Mouse (Mus musculus) cerebellum, postnatal 36 days (tissue): ENCODE measurements around the gene Nup188.

Experiments used
- DNase-seq, 2 experiments: peaks; one replicate each; pipeline ENCODE4 v3.0.0; 2021 to 2022; ENCODE audit warnings: mixed read lengths in 2 of 2

The Nup188 gene

DNA sequence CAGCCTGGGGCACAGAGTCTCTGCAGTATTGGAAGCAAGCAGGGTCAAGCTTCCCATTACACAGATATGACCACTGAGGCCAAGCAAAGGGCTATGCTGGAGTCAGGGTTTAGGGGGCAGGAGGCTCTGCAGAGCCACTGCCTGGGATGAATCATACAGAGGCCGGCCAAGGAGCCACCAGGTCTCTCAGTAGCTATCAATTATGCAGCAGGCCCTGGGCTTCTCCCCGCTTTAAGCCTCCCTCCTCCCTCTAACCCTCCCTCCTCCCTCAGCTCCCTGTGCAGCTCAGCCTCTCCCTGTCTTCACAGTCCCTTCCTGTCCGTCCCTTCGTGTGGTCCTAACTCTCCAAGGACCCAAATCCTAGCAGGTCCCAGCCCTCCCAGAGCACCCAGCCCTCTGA lies 70.1 kb downstream of the Nup188 start:
- no peak for DNase-seq

DNA sequence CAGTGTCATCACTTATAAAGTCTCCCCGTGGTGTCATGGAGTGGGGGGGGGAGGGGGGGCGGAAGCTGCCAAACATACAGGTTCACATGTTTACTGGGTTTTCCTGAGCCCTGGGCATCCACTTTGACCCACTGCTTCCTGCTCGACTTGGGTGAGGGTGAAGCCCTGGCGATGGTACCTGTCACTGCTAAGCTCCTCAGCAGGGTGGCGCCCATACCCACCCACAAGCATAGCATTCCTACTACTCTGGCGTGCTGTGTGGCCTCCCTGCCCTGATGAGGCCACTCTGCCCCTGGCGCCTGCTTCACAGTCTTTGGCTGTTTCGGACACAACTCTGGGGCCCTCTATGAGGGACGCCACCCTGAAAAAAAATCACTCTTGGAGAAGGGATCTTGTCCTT lies 70.7 kb downstream of the Nup188 start:
- DNase-seq: no peak

DNA sequence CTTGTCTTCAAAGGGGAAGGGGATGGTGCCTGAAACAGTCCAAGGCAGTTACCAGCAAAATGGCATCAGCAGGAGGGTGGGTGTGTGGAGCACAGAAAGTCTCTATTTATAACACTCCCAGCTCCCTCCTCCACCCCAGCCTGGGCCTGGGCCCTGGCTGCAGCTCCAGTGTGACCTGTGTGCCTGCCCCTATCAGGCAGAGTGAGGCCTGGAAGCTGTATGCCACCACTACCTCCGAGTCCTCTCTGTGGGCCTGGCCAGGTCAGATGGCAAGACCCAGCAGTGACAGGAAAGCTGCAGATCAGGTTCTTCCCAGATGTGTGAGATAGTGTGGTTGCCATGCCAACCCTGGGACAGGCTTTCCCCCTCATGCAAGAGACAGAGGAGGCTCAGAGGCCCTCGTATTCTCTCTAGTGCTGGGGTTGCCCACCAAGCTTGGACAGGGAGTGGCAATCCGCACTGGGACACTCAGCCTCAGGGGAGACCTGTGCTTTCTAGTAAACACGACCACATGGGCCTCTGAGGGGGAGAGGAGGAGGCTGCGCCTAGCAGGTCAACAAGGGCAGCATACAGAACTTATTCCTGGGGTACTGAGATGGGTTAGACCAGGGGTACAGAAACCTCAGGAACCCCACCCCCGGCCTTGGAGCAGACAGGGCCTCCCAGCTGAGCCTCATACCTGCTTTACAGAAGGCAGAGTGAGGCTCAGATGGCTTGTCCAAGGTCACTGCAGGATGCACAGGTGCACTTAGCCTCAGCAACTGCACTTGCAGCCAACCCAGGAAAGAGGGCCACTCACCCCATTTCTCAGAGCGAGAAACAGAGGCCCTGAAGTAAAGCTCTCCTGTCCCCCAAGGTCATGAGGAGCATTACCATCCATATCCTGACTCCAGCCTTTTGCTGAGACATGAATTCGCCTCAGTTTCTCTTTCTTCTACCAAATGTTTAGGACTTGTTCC lies 71.6 kb downstream of the Nup188 start:
- DNase-seq: peak; percentile 49 to 53

DNA sequence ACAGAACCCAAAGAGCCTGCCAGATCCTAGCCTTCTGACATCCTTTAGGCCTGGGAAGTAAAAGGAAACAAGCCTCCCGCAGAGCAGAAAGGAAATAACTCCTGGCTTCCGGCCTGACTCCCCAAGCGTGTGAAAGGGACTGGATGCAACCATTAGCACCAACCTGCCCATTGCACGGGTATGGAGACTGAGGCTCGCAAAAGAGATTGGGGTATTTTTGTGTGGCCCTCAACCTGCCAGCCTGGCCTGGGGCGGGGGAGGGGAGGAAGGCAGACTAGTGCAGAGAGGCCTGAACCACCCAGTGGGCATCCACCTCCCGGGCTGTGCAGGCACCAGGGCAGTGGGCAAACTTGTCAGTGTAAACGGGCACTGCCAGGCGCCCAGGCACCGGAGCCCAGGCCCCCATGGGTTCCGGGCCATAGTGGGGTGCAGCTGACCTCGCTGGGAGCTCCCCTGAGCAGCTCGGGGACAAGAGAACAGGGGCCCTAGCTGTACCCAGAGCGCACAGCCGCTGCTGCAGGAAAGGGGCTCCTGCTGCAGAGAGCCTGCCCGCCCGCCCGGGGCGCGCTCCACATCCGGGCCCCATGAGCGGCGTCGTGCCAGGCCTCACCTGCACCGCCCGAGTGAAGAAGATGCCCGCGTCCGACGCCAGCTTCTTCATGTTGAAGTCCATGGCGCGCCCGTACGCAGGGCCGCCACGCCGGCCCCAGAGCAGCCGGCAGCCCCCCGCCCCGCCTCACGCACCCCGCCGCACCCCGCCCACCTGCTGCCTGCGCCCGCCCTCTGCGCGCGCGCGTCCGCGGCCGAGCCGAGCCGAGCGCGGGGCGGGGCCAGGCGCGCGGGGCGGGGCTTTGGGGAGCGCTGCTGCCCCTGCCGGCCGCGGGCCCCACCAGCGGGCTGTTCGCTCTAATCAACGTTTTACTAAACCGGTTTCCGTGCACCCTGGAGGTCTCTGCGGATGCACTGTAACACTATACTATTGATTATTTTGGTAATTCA lies 72.6 kb downstream of the Nup188 start, which contains the start of gene Sh3glb2:
Gene Sh3glb2 (minus strand): TSS at position 805 of the 999 bp plus-strand sequence.
- peak; percentile 87 to 90 for DNase-seq

GRCm38 (mm10) chr2:30360626-30361025 lies 74.4 kb downstream of the Nup188 start:
- DNase-seq: no peak

DNA sequence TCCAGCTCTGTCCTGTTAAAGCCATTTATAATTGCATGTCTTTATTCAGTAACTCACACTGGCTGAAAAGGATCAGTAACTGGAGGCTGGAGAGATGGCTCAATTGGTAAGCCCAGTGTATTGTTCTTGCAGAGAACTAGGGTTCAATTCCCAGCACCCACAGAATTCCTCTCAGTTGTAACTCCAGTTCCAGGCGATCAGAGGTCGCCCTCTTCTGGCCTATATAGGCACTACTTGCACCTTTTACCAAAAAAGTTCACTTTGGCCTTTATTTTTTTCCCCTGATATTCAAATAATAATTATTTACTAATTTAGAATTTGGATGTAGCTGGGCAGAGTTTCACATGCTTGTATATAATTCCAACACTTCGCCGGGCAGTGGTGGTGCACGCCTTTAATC lies 76.7 kb downstream of the Nup188 start:
- no peak for DNase-seq

- DNase-seq: peak; percentile 97 to 98
Observed at GRCm38 (mm10) chr2:30363773-30364650, 77.8 kb downstream of the Nup188 start, which contains the start of gene Miga2. Gene Miga2, plus strand, starts transcription at chr2:30364233.

DNA sequence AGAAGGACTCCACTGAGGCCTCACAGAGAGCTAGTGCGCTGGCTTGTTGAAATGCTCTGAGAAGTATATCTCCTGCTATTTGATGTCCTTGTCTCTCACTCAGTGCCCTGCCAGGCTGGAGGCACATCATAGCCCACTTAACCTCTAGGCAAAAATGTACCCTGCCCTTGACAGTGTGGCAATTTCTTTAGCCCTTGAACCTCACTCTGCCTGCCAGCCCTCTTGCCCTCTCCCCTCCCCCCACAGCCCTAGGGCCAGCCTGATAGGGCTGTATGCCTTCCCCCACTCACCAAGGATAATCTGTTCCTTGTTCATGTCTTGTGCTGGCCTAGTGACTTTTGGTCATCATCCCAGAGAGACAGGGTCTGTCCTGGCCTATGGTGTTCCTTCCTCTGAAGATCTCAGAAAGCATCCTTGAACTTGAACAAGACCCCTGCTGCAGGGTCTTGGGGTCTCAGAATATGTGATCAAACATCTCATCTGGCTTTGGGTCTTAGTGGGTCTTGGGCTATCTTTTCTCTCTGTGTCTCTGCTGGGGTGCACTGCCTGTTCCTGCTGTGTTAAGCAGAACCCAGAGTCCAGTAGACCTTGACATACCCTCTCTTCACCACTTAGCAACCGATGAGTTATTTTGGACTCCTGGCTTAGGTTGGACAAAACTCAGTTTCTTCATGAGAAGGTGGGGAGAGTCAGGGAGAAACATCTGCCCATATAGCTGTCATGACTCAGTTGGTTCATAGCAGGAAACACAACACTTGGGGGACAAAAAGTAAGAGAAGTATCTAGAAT lies 79.3 kb downstream of the Nup188 start:
- DNase-seq: no peak

DNA sequence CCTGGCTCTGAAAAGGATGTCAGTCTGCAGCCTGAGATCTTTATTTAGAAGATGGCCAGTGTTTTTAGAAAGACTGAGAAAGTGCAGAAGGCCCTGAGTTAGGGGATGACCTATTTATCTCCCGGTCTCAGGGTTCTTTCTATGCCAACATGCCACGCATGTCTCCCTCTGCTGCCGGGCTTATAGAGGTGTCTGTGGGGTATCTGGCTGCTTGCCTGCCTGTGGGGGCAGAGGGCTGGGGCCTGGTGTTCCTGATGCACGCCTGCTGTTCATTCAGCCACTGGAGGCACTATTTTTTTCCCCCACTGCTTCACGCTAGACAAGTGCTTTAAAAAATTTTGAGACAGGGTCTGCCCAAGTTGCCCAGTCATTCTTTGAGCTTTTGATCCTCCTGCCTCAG lies 80.0 kb downstream of the Nup188 start:
- no peak for DNase-seq

DNA sequence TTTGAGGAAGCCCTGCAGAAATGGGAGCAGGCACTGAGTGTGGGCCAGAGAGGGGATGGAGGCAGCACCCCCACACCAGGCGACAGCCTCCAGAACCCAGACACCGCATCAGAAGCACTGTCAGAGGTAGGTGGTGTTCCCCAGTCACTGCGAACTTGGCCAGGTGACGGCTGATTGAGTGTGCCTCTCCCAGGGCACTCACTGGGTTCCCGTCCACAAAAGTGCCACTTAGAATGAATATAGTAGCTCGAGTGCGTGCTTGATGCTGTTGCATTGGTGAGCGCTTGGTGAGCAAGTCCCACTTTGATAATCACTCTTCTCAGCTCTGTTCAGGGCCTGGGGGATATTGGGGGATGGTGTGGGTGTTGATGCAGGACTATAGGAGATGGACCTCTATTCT lies 85.3 kb downstream of the Nup188 start:
- no peak for DNase-seq

- DNase-seq: no peak
Observed at GRCm38 (mm10) chr2:30372726-30373125, 86.5 kb downstream of the Nup188 start.

GRCm38 (mm10) chr2:30375893-30376292 lies 89.7 kb downstream of the Nup188 start:
- no peak for DNase-seq

GRCm38 (mm10) chr2:30377721-30378120 lies 91.5 kb downstream of the Nup188 start:
- no peak for DNase-seq

DNA sequence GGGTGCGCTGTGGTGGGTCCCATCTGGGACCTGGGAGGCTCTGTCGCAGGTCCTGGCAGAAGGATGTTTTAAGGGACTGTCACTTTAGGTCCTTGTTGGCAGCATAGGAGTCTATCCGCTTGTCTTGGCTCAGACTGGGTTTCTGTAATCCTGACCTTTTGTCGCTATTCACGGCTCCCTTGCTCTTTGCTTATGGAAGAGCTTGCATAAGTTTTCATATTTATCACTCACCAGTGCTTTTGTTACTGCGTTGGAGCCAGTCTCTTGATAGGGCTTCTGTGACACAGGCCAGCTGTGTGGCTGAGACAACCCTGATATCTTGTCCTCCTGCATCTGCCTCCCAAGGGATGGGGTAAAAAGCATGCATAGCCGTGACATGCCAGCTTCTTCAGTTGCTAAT lies 93.1 kb downstream of the Nup188 start:
- no peak for DNase-seq

- DNase-seq: no peak
Observed at GRCm38 (mm10) chr2:30380564-30381376, 94.6 kb downstream of the Nup188 start.

DNA sequence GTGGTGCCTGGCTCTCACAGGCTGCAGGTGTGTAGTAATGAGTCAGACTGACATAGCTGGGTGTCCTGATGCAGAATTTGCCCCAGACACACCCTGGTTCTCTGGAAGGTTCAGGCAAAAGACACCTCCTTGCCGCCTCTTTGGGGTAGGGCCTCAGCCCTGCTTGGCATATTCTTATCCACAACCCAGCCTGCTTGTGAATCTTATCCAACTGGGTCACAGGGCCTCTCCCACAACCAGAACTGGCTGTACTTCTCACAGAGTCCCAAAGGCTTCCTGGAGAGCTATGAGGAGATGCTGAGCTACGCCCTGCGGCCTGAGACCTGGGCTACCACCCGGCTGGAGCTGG lies 95.2 kb downstream of the Nup188 start:
- DNase-seq: no peak

GRCm38 (mm10) chr2:30384814-30385213 lies 98.6 kb downstream of the Nup188 start:
- no peak for DNase-seq

GRCm38 (mm10) chr2:30385591-30385990 lies 99.4 kb downstream of the Nup188 start:
- no peak for DNase-seq

DNA sequence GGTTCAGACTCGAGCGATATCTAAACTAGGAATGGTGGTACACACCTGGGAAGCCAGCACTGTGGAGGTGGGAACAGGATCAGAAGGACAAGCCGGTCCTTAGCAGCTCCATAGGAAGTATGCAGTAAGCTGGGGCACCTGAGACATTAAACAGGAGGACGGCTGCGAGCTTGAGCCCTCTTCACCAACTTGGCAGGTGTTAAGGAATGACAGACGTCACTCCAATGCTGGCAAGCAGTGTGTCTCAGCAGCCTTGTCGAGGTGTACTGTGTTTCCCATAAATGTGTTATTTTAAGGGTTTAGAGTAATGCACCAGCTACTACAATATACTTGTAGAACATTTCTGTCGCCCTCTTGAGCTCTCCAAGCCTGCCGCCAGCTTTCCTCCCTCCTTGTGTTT lies 100.7 kb downstream of the Nup188 start:
- no peak for DNase-seq

DNA sequence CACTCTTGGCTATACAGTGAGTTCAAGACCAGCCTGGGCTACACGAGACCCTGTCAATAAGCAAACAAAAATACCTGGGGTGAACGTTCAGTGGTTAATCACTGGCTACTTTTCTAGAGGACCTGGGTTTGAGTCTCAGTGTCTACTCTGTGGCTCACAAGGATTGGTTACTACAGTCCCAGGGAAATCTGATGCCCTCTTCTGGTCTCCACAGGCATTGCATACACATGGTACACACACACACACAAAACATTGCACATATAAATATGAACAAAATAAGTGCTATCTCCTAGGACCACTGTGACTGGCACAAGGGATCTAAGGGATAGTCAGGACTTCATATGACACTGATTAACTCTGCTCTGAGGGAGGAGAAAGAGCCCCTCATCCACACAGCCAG lies 102.8 kb downstream of the Nup188 start:
- DNase-seq: no peak
